Mouse (Mus musculus) frontal cortex, postnatal 36 days (tissue): ENCODE measurements around the gene Ppp1r3d.

Experiments
- DNase-seq, 2 experiments: peaks; one replicate each; pipeline ENCODE4 v3.0.0; 2022; ENCODE audit warnings: low spot score in 2 of 2

Ppp1r3d gene

GRCm38 (mm10) chr2:178414261-178415149 is at the start of gene Ppp1r3d, which contains the start of gene Fam217b:
Gene Ppp1r3d, minus strand, starts transcription at chr2:178414472.
Gene Fam217b, plus strand, starts transcription at chr2:178414524.
- DNase-seq, result peak; percentile 64 to 70

- no peak for DNase-seq
Observed at GRCm38 (mm10) chr2:178460353-178460752, 46.1 kb upstream of the Ppp1r3d start.

GRCm38 (mm10) chr2:178457414-178457813 is 43.1 kb upstream of the Ppp1r3d start:
- DNase-seq, result no peak

- no peak for DNase-seq
Observed at GRCm38 (mm10) chr2:178454664-178455516, 40.6 kb upstream of the Ppp1r3d start.

DNA sequence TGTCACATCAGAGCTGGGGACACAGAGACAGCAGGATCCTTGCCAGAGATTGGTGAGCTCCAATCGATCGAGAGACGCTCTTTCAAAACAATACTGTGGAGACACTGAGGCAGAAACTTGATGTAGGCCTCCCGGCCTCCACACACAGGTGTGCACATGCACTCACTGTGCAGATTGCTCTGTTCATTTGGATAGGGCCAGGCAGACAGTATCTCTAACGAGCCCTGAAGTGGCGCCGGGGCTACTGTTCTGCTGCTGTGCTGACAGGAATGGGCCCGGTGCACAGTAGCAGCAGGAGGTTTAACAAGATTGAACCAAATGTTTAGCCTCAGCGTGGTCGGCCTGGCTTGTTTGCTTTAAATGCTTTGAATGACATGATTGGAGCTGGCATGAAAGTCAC is 36.7 kb upstream of the Ppp1r3d start:
- no peak for DNase-seq

- DNase-seq, result no peak
Observed at GRCm38 (mm10) chr2:178450236-178450635, 36.0 kb upstream of the Ppp1r3d start.

GRCm38 (mm10) chr2:178449386-178449785 is 35.1 kb upstream of the Ppp1r3d start:
- DNase-seq, result no peak

GRCm38 (mm10) chr2:178437311-178437710 is 23.0 kb upstream of the Ppp1r3d start:
- peak in 1 of 2 experiments; percentile 24 for DNase-seq

DNA sequence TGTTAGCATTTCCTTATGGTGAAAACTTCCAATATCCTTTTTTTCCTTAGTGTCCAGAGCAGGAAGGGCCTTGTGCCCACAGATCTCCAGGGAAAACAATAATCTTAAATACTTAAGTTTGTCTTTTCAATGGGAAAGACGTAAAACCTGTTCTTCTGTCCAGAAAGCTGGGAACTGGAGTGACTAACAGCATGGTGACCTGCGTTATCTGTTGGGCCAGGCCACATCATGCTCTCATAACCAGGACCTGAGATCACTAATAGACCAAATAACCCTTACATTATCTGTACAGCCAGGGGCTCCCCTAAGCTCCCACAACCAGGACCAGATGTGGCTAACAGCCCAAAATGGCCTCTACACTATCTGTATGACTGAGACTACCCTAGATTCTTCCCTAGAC is 19.6 kb upstream of the Ppp1r3d start:
- no peak for DNase-seq

DNA sequence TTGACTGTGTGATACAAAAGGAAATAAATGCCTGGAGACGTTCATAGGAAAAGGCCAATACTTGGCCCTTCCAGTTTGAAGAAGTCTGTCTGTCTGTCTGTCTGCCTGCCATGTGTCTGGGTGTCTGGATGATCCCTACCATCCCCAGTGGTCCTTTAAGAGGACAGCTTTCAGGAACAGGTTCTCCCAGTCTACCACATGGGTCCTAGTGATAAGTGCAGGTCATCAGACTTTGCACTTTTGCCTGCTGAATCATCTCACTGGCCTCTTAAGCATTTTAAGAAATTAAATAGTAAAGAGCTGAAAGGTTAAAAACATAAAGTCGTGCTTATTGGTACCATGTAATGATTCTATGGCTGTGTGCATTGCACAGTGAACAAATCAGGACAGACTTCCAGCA is 19.2 kb upstream of the Ppp1r3d start:
- DNase-seq, result no peak

GRCm38 (mm10) chr2:178430231-178430630 is 16.0 kb upstream of the Ppp1r3d start, which contains the start of gene Cdh26:
Gene Cdh26, plus strand, starts transcription at chr2:178430531.
- no peak for DNase-seq

DNA sequence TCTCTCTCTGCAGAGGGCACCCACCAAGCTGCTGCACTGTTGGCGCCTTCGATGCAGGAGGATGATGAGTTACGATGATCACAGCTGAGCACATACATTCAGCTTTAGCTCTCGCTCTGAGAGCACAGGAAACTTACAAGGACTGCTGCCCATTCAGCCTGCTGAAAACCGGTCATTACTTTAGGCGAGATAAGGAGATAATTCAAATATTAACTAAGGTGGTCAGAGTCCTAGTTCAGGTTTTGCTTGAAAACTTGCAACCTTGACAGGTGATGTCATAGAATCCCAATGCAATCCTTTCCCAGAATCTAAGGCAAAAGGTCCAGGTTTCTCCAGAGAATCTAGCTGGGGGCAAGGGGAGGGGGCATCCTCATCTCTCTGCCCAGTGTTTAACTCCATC is 15.2 kb upstream of the Ppp1r3d start:
- no peak for DNase-seq

DNA sequence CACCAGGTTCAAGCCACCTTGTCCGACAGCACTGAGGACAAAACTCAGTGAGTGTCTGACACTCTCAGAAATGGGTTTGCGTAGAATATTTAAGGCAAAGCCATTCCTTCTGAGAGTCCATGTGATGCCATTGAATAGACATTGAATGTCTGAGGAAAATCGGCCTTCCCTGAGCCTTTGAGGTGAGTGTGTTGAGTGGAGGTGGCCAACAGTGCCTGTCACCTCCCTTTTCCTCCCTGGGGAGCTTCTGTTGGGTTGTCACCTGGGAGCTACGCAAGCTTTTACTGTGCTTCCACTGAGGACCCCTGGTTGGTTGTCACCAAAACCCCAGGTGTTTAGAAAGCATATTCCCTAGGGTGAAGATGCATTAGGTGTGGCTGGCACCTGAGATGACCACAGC is 14.4 kb upstream of the Ppp1r3d start:
- DNase-seq, result no peak

- DNase-seq, result no peak
Observed at GRCm38 (mm10) chr2:178428183-178428582, 13.9 kb upstream of the Ppp1r3d start.

DNA sequence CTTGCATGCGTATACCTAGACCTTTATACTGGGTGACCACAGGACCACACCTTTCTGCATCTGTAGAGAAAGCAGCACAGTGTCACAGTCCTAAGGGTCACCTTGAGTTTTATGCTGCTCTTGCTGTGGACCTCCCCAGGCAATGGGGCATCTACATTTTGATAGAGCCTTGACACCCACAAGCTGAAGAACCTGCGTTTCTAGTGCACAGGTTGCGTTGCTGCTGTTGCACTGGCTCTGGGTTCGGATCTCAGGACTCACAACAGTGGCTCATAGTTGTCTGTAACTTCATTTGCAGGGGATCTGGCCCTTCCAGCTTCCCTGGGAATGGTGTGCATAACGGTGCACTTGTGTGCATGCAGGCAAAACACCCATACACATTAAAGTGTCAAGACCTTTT is 12.9 kb upstream of the Ppp1r3d start:
- DNase-seq, result no peak

GRCm38 (mm10) chr2:178426229-178426628 is 12.0 kb upstream of the Ppp1r3d start:
- no peak for DNase-seq

DNA sequence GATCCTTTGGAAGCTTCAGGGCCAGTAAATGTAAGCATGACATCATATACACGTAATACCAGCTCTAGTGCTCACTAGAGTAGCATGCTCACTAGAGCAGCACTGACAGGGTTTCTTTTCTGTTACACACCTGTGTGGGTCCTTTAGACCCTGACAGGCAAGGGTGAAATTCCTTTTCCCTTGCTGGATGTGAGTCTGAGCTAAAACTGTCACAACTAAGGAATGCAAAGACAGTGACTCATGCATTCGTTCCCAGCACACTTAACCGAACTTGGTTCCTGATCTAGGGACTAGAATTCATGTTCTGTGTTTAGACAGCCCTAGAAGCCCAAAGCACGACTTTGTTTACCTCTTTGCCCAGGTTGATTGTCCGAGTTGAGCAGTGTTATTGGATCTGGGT is 9.0 kb upstream of the Ppp1r3d start:
- DNase-seq, result no peak

- no peak for DNase-seq
Observed at GRCm38 (mm10) chr2:178422186-178422585, 7.9 kb upstream of the Ppp1r3d start.

DNA sequence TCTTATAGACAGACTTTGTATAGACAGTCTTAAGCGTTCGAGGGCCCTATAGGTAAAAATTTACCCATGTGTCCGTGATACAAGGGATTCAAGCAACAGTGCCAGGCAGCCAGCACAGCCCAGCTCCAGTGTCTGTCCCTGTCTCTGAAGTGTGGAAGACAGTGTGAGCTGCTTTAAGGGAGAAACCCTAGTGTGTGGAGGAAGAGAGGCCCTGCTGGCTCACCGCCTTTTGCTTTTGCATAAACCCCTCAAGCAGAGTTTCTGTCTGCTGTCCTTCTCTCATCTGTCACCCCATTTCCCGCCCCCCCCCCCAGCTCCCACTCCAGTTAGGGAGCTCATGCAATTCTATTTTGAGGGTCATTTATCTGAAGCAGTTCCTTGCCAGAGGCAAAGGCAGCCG is 7.3 kb upstream of the Ppp1r3d start:
- no peak for DNase-seq

DNA sequence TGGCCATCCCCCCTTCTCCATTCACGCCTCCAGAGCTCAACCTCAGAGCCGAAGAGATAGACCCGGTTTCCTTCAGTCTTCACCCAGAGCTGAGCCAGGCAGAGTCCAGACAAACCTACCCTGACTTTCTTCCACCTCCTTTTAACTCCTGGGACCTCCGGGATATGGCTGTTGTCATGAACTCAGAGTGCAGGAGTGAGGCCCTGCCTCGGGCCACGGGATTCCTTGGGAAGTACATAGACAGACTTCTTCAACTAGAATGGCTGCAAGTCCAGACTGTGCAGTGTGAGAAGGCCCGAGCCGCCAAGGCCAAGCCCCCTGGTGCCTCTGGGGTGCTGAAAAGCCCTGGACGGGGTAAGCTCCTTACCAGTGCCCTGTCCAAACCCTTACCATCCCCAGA is 6.3 kb upstream of the Ppp1r3d start:
- no peak for DNase-seq

GRCm38 (mm10) chr2:178416970-178417369 is 2.7 kb upstream of the Ppp1r3d start:
- DNase-seq, result no peak

DNA sequence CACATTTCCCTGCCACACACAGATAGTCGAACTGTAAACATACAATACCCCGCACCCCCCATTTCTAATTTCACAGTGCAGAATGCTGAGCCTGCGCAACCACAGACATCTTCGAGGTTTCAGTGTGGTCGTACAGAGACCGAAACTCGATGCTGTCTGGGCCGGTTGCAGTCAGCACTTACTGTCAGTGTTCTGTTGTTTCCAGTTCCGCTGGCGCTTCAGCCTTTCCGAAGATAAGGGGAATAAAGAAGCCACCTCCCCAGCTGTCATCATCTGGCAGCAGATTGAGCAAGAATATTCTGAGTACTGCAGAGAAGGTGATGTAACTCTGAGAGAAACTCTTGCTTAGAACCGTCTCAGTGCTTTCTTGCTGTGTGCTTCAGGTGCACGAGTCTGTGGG is 2.2 kb upstream of the Ppp1r3d start:
- no peak for DNase-seq

GRCm38 (mm10) chr2:178415150-178415448 is 827 bp upstream of the Ppp1r3d start:
- no peak for DNase-seq
